Mouse (Mus musculus) ZHBTc4 (cell line): ENCODE results near the gene Fibcd1.

Experiments
- DNase-seq: peaks from one replicate; pipeline ENCODE4 v3.0.0-alpha.2; 2011; ENCODE audit warnings: low read depth, low spot score

Gene Fibcd1

GRCm38 (mm10) chr2:31845896-31846691 is at the start of gene Fibcd1:
TSS of gene Fibcd1 (minus strand) at chr2:31846005.
- DNase-seq, result peak; percentile 30

GRCm38 (mm10) chr2:31894221-31894870 is 48.5 kb upstream of the Fibcd1 start:
- no peak for DNase-seq

- DNase-seq, result peak; percentile 50
Measured at GRCm38 (mm10) chr2:31893110-31893669, 47.4 kb upstream of the Fibcd1 start.

- no peak for DNase-seq
Measured at GRCm38 (mm10) chr2:31891219-31891618, 45.4 kb upstream of the Fibcd1 start.

- no peak for DNase-seq
Measured at GRCm38 (mm10) chr2:31888871-31889270, 43.1 kb upstream of the Fibcd1 start.

GRCm38 (mm10) chr2:31887030-31887429 is 41.2 kb upstream of the Fibcd1 start, which contains the start of gene Lamc3:
TSS of gene Lamc3 (plus strand) at chr2:31887291.
- DNase-seq, result peak; percentile 73

- DNase-seq, result peak; percentile 71
Measured at GRCm38 (mm10) chr2:31884806-31885205, 39.0 kb upstream of the Fibcd1 start.

GRCm38 (mm10) chr2:31883061-31883460 is 37.3 kb upstream of the Fibcd1 start:
- DNase-seq, result no peak

- peak; percentile 87 for DNase-seq
Measured at GRCm38 (mm10) chr2:31880868-31881267, 35.1 kb upstream of the Fibcd1 start.

- DNase-seq, result no peak
Measured at GRCm38 (mm10) chr2:31878610-31879009, 32.8 kb upstream of the Fibcd1 start.

- no peak for DNase-seq
Measured at GRCm38 (mm10) chr2:31876446-31876845, 30.6 kb upstream of the Fibcd1 start.

- DNase-seq, result no peak
Measured at GRCm38 (mm10) chr2:31874290-31874855, 28.6 kb upstream of the Fibcd1 start.

GRCm38 (mm10) chr2:31870683-31871082 is 24.9 kb upstream of the Fibcd1 start:
- DNase-seq, result no peak

GRCm38 (mm10) chr2:31869692-31870091 is 23.9 kb upstream of the Fibcd1 start:
- DNase-seq, result no peak

- no peak for DNase-seq
Measured at GRCm38 (mm10) chr2:31868538-31869164, 22.8 kb upstream of the Fibcd1 start.

GRCm38 (mm10) chr2:31867773-31868537 is 22.1 kb upstream of the Fibcd1 start:
- no peak for DNase-seq

GRCm38 (mm10) chr2:31865794-31866193 is 20.0 kb upstream of the Fibcd1 start:
- no peak for DNase-seq

- no peak for DNase-seq
Measured at GRCm38 (mm10) chr2:31865322-31865721, 19.5 kb upstream of the Fibcd1 start.

- no peak for DNase-seq
Measured at GRCm38 (mm10) chr2:31864891-31865290, 19.1 kb upstream of the Fibcd1 start.

- DNase-seq, result no peak
Measured at GRCm38 (mm10) chr2:31863766-31864165, 18.0 kb upstream of the Fibcd1 start.

- no peak for DNase-seq
Measured at GRCm38 (mm10) chr2:31862919-31863318, 17.1 kb upstream of the Fibcd1 start.
